Mouse (Mus musculus) lung, adult 2 months (tissue): ENCODE data around the gene Vasn.

ENCODE experiments used
- CTCF ChIP-seq: fragments of 200-500 bp; IDR thresholded peaks from 2 replicates; pipeline ENCODE4 v1.5.1; 2011; ENCODE audit warnings: mild to moderate bottlenecking, low read length, control low read depth; ENCODE audit not compliant: insufficient read depth
- POLR2A ChIP-seq: fragments of 200-500 bp; IDR thresholded peaks from 2 replicates; pipeline ENCODE4 v1.6.1; 2011; ENCODE audit warnings: low read depth, mild to moderate bottlenecking, control low read depth, low read length, borderline replicate concordance; ENCODE audit errors: extremely low read depth

DNA sequence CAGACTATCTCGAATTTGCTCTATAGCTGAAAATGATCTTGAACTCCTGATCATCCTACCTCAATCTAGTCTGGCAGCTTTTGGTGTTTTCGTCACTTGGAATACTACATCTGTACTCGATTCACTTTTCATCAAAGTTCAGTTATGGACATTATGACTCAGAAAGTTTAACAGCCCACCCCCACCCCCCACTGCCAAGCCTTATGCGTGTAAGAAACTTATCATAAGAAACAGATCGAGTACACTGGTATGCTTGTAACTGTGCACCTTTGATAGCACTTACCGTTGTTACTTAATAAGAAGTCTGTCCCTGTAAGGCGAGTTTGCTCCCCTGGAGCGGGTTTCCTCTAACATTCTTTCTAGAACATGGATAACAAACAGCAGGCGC lies 43.4 kb downstream of the Vasn start:
- TF ChIP-seq POLR2A: no peak
- no peak for TF ChIP-seq CTCF
